Mouse (Mus musculus) intestine, embryonic 15.5 days (tissue): ENCODE results near the gene Atp6v0a1. TPM values are rescaled to one million over a fixed set of nuclear protein-coding genes. Genes with fewer than 3 reads are reported as not detected.

ENCODE experiments used
- ATAC-seq: fragments of 200-750 bp; cut with Nextera tagmentation; 2 replicates; pipeline ENCODE4 v1.8.0; 2017; ENCODE audit warnings: moderate TSS enrichment, moderate library complexity
- H3K27ac ChIP-seq: fragments of 300-500 bp; sonication (generic); 2 replicates; pipeline ENCODE4 v1.5.1; 2015; ENCODE audit warnings: mild to moderate bottlenecking, inconsistent platforms
- H3K27me3 ChIP-seq: fragments of 300-500 bp; sonication (generic); replicated peaks from 2 replicates; pipeline ENCODE4 v1.6.1; 2015; ENCODE audit warnings: inconsistent platforms
- H3K36me3 ChIP-seq: fragments of 300-500 bp; sonication (generic); 2 replicates; pipeline ENCODE4 v1.6.1; 2015; ENCODE audit warnings: inconsistent platforms
- H3K4me1 ChIP-seq: fragments of 300-500 bp; sonication (generic); replicated peaks from 2 replicates; pipeline ENCODE4 v1.6.1; 2015; ENCODE audit warnings: inconsistent platforms
- H3K4me2 ChIP-seq: fragments of 300-500 bp; sonication (generic); replicated peaks from 2 replicates; pipeline ENCODE4 v1.6.1; 2015; ENCODE audit warnings: mild to moderate bottlenecking, inconsistent platforms
- H3K4me3 ChIP-seq: fragments of 300-500 bp; sonication (generic); replicated peaks from 2 replicates; pipeline ENCODE4 v1.5.1; 2015; ENCODE audit warnings: inconsistent platforms
- H3K9ac ChIP-seq: fragments of 300-500 bp; sonication (generic); 2 replicates; pipeline ENCODE4 v1.6.1; 2015; ENCODE audit warnings: inconsistent platforms
- H3K9me3 ChIP-seq: fragments of 300-500 bp; sonication (generic); 2 replicates; pipeline ENCODE4 v1.6.1; 2016; ENCODE audit warnings: inconsistent platforms
- WGBS: fragments of 180-500 bp; shearing (Covaris S2); methylation state at CpG from one replicate; pipeline ENCODE4 v1.1.7; 2015; 5-methylcytosine and 5-hydroxymethylcytosine counted together
- polyA plus RNA-seq: library from polyadenylated mRNA; unstranded; fragments of >200 nt; fragmentation: Nextera tagmentation; extraction: Ambion mirVana; gene quantifications from 2 replicates; pipeline ENCODE4 v1.2.1, GENCODE M21; 2015

Atp6v0a1 gene
- polyA plus RNA-seq, 1 experiment from 2014 or later, result 36.2 TPM

DNA sequence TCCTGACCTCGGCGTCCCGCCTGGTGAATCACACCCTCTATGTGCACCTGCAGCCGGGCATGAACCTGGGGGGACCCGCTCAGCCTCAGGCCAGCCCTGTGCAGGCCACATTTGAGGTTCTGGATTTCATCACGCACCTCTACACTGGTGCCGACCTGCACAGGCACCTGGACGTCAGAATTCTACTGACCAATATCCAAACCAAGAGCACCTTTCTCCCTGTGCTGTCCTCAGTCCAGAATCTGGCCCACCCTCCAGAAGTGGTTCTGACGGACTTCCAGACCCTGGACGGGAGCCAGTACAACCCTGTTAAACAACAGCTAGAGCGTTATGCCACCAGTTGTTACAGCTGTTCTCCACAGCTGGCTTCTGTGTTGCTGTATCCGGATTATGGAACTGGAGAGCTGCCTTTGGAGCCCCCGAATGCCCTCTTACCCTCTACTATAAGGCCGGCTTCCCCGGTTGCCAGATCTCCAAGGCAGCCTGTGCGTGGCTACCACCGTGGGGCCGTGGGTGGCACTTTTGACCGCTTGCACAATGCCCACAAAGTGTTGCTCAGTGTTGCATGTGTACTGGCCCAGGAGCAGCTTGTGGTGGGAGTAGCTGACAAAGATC lies 73.9 kb downstream of the Atp6v0a1 start:
- peak overlapping the region; percentile 83 for H3K4me3 ChIP-seq
- peaks cover 38% of the 10 kb centered on the region for H3K4me1 ChIP-seq
- 31% methylated on average over 19 of the region's 19 CpGs for WGBS
- peaks cover 27% of the 10 kb centered on the region for H3K27me3 ChIP-seq
- no peaks in the 10 kb centered on the region for H3K9me3 ChIP-seq
- ATAC-seq, result no peak
- H3K4me2 ChIP-seq, result peak overlapping the region; percentile 97
- peak overlapping the region; percentile 93 for H3K27ac ChIP-seq
- H3K36me3 ChIP-seq, result no peaks in the 10 kb centered on the region
- peak overlapping the region; percentile 89 for H3K9ac ChIP-seq

DNA sequence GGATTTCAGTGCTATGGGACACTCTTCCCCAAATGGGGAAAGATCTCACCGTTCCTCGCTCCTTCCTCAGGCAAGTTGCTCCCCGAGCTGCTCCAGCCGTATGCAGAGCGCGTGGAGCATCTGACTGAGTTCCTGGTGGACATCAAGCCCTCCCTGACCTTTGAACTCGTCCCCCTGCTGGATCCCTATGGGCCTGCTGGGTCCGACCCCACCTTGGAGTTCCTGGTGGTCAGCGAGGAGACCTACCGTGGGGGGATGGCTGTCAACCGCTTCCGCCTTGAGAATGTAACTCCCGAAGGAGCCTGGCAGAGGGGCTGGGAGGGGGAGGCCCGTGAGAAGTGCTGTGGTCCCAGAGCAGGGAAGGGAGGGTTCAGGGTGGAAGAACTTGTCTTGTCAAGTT lies 75.0 kb downstream of the Atp6v0a1 start:
- no peak for ATAC-seq
- no peak overlapping the region for H3K9ac ChIP-seq
- 83% methylated on average over 14 of the region's 14 CpGs for WGBS
- peaks cover 38% of the 10 kb centered on the region for H3K4me1 ChIP-seq
- H3K36me3 ChIP-seq, result peaks cover 2% of the 10 kb centered on the region; the same call in 1 of the 2 replicates
- no peaks in the 10 kb centered on the region for H3K9me3 ChIP-seq
- no peak overlapping the region for H3K4me3 ChIP-seq
- peaks cover 17% of the 10 kb centered on the region for H3K27me3 ChIP-seq
- no peak overlapping the region for H3K4me2 ChIP-seq
- H3K27ac ChIP-seq, result no peak overlapping the region

DNA sequence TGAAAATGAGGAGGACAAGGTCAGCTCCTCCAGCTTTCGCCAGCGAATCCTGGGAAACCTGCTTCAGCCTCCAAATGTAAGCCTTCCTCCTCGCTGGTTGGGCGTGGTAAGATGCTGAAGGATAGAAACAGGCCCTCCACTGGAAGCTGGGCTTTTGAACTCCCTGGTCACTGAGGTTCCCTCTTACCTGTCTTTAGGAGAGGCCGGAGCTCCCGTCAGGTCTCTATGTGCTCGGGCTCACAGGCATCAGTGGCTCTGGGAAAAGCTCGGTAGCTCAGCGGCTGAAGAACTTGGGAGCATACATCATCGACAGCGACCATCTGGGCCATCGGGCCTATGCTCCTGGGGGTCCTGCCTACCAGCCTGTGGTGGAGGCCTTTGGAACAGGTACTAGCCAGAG lies 75.6 kb downstream of the Atp6v0a1 start:
- Histone ChIP-seq H3K4me2 (no peak overlapping the region), H3K9me3 (no peaks in the 10 kb centered on the region), H3K9ac (no peak overlapping the region), H3K4me1 (peaks cover 38% of the 10 kb centered on the region), H3K27ac (no peak overlapping the region), H3K4me3 (no peak overlapping the region), H3K27me3 (peaks cover 11% of the 10 kb centered on the region), H3K36me3 (peaks cover 7% of the 10 kb centered on the region)
- no peak for ATAC-seq
- 92% methylated on average over 12 of the region's 12 CpGs for WGBS

GRCm38 (mm10) chr11:101085617-101086322 lies 76.5 kb downstream of the Atp6v0a1 start:
- Histone ChIP-seq H3K27ac (no peak overlapping the region; the same call in 1 of the 2 replicates), H3K4me2 (no peak overlapping the region; the same call in 1 of the 2 replicates), H3K9me3 (no peaks in the 10 kb centered on the region), H3K4me3 (no peak overlapping the region), H3K4me1 (peaks cover 38% of the 10 kb centered on the region), H3K27me3 (peaks cover 1% of the 10 kb centered on the region), H3K36me3 (peaks cover 16% of the 10 kb centered on the region), H3K9ac (peak overlapping the region; percentile 70; the same call in 1 of the 2 replicates)
- WGBS, result 92% methylated on average over 18 of the region's 18 CpGs
- no peak for ATAC-seq

DNA sequence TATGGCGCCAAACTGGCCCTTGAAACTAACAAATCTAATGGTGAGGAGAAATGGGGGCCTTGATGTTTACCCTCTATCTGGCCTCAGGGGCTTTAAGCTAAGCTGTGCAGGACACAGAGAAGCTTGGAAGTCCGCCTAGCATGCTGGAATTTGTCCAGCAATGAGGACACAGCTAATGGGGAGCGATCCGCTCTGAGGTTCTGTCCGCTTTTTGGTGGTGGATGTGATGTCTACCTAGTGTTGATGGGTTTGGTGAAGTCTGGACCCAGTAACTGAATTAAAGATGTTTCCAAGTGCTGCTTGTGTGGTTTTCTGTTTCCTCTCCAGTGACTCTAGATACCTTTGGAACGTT lies 77.0 kb downstream of the Atp6v0a1 start:
- Histone ChIP-seq H3K4me3 (peak overlapping the region; percentile 65; the same call in 1 of the 2 replicates), H3K27me3 (no peaks in the 10 kb centered on the region), H3K9ac (peak overlapping the region; percentile 70), H3K9me3 (no peaks in the 10 kb centered on the region), H3K4me2 (peak overlapping the region; percentile 82), H3K4me1 (peaks cover 38% of the 10 kb centered on the region), H3K36me3 (peaks cover 21% of the 10 kb centered on the region), H3K27ac (peak overlapping the region; percentile 89)
- ATAC-seq, result no peak
- 79% methylated on average over 6 of the region's 6 CpGs for WGBS

DNA sequence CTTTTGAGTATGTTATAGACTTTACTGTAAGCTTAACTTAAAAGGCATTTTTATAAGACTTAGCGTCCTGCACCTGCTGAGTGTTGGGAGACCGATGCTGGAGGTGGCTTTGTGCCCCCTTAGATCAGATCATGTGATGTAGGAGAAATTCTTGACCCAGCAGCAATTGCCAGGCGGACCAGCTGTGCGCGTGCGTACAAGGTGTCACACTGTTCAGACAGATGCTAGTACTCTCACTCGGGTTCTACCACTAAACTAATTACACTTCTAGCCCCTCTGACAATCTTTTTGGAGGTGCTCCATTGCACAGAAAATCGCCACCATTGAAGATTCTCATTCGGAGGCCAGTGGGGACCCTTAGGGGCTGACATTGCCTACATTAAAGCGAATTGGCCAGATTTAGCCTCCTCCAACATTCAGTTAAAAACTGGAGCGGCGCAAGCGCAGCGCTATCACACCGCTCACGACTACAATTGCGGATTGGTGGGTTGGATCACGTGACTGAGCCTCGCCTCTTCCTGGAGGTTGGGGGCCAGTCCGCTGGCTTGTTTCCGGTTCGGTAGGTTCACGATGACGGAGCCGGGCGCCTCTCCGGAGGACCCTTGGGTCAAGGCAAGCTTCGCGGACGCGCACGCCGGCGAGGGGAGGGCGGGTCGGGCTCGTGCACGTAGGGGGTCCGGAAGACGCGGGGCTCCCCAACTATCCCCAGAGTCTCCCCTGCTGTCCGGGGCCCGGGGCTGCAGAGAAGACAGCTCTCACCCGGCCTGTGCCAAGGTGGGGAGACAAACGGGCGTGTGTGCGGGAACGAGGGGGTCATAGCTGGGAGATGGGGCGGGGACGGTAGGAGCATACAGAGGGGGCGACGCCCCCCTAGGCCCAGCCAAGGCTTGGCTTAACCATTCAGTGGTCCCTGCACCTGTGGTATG lies 77.8 kb downstream of the Atp6v0a1 start, which contains the start of gene Mlx:
TSS of gene Mlx (plus strand) at position 522 of the 926 bp plus-strand sequence.
- H3K36me3 ChIP-seq, result peaks cover 28% of the 10 kb centered on the region
- peak within 1 kb of the TSS; percentile 65 for H3K4me3 ChIP-seq
- H3K9ac ChIP-seq, result peak within 1 kb of the TSS; percentile 70
- no peaks in the 10 kb centered on the region for H3K27me3 ChIP-seq
- ATAC-seq, result peak; percentile 88
- 2% methylated on average over 52 of the region's 52 CpGs for WGBS
- peak within 1 kb of the TSS; percentile 82 for H3K4me2 ChIP-seq
- peaks cover 38% of the 10 kb centered on the region for H3K4me1 ChIP-seq
- H3K27ac ChIP-seq, result peak within 1 kb of the TSS; percentile 89
- H3K9me3 ChIP-seq, result no peaks in the 10 kb centered on the region

DNA sequence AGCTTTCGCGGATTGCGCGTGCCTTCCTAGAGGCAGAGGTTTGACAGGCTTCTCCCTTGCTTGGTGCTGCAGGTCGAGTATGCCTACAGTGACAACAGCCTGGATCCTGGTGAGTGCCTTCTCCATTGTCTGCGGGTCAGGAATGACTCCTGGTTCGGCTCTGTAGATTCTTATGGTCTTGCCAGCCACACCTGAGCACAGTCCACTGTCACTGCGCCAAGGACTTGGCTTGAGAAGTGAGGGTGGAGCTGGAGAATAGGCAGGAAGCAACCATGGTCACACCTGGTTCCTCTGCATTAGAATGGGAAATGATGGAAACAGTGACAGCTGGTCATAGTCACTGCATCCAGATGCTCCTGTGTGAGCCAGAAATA lies 78.4 kb downstream of the Atp6v0a1 start:
- Histone ChIP-seq H3K4me2 (peak overlapping the region; percentile 82), H3K4me3 (peak overlapping the region; percentile 65), H3K4me1 (peaks cover 38% of the 10 kb centered on the region), H3K36me3 (peaks cover 31% of the 10 kb centered on the region), H3K27ac (peak overlapping the region; percentile 89), H3K27me3 (no peaks in the 10 kb centered on the region), H3K9me3 (no peaks in the 10 kb centered on the region), H3K9ac (peak overlapping the region; percentile 70)
- WGBS, result 8% methylated on average over 8 of the region's 8 CpGs
- peak; percentile 25 for ATAC-seq

- 85% methylated on average over 1 of the region's 1 CpGs for WGBS
- no peak for ATAC-seq
- no peaks in the 10 kb centered on the region for H3K9me3 ChIP-seq
- no peaks in the 10 kb centered on the region for H3K27me3 ChIP-seq
- peaks cover 34% of the 10 kb centered on the region for H3K36me3 ChIP-seq
- no peak overlapping the region for H3K4me2 ChIP-seq
- peaks cover 31% of the 10 kb centered on the region for H3K4me1 ChIP-seq
- no peak overlapping the region for H3K27ac ChIP-seq
- H3K4me3 ChIP-seq, result no peak overlapping the region
- H3K9ac ChIP-seq, result no peak overlapping the region
Observed at GRCm38 (mm10) chr11:101089931-101090330, 80.7 kb downstream of the Atp6v0a1 start.

GRCm38 (mm10) chr11:101094930-101095313 lies 85.7 kb downstream of the Atp6v0a1 start:
- Histone ChIP-seq H3K9me3 (no peaks in the 10 kb centered on the region), H3K36me3 (peaks cover 45% of the 10 kb centered on the region), H3K9ac (peak overlapping the region; percentile 78), H3K4me1 (peaks cover 11% of the 10 kb centered on the region), H3K4me2 (peak overlapping the region; percentile 95), H3K27ac (peak overlapping the region; percentile 95; the same call in 1 of the 2 replicates), H3K4me3 (peak overlapping the region; percentile 81), H3K27me3 (no peaks in the 10 kb centered on the region)
- ATAC-seq, result peak; percentile 48
- under 1% methylated on average over 18 of the region's 18 CpGs for WGBS

GRCm38 (mm10) chr11:101095314-101096024 lies 86.2 kb downstream of the Atp6v0a1 start, which contains the start of gene Psmc3ip:
Gene Psmc3ip, minus strand, starts transcription at chr11:101095436.
- peaks cover 11% of the 10 kb centered on the region for H3K4me1 ChIP-seq
- H3K27me3 ChIP-seq, result no peaks in the 10 kb centered on the region
- H3K9ac ChIP-seq, result peak within 1 kb of the TSS; percentile 78
- WGBS, result under 1% methylated on average over 43 of the region's 43 CpGs
- H3K4me3 ChIP-seq, result peak within 1 kb of the TSS; percentile 81
- H3K36me3 ChIP-seq, result peaks cover 39% of the 10 kb centered on the region
- H3K4me2 ChIP-seq, result peak within 1 kb of the TSS; percentile 95
- ATAC-seq, result peak; percentile 98
- no peaks in the 10 kb centered on the region for H3K9me3 ChIP-seq
- peak within 1 kb of the TSS; percentile 95 for H3K27ac ChIP-seq

GRCm38 (mm10) chr11:101098231-101098630 lies 89.0 kb downstream of the Atp6v0a1 start:
- H3K4me2 ChIP-seq, result no peak overlapping the region
- H3K27ac ChIP-seq, result no peak overlapping the region
- no peaks in the 10 kb centered on the region for H3K27me3 ChIP-seq
- no peak overlapping the region for H3K9ac ChIP-seq
- ATAC-seq, result no peak
- H3K4me3 ChIP-seq, result no peak overlapping the region
- H3K4me1 ChIP-seq, result peaks cover 11% of the 10 kb centered on the region
- H3K36me3 ChIP-seq, result peaks cover 31% of the 10 kb centered on the region
- H3K9me3 ChIP-seq, result no peaks in the 10 kb centered on the region
- WGBS, result 84% methylated on average over 8 of the region's 8 CpGs
